Mouse (Mus musculus) kidney, postnatal 0 days (tissue): ENCODE results near the gene Fbxl18. TPM values are rescaled to one million over a fixed set of nuclear protein-coding genes. Genes with fewer than 3 reads are reported as not detected.

ENCODE experiments used
- ATAC-seq: fragments of 200-750 bp; cut with Nextera tagmentation; replicated peaks from 2 replicates; pipeline ENCODE4 v1.8.0; 2017; ENCODE audit warnings: low read depth, moderate number of reproducible peaks, moderate TSS enrichment, moderate library complexity; ENCODE audit not compliant: low FRiP score
- DNase-seq: peaks from one replicate; pipeline ENCODE4 v3.0.0-alpha.2; 2016; ENCODE audit warnings: low spot score
- H3K27ac ChIP-seq: fragments of 300-500 bp; sonication (generic); 2 replicates; pipeline ENCODE4 v1.5.1; 2014; ENCODE audit warnings: mild to moderate bottlenecking
- H3K27me3 ChIP-seq: fragments of 300-500 bp; sonication (generic); 2 replicates; pipeline ENCODE4 v1.6.1; 2014; ENCODE audit warnings: low read length, mixed read lengths; ENCODE audit not compliant: insufficient read depth
- H3K36me3 ChIP-seq: fragments of 300-500 bp; sonication (generic); 2 replicates; pipeline ENCODE4 v1.6.1; 2014; ENCODE audit warnings: low read length, mixed read lengths; ENCODE audit not compliant: insufficient read depth
- H3K4me1 ChIP-seq: fragments of 300-500 bp; sonication (generic); replicated peaks from 2 replicates; pipeline ENCODE4 v1.6.1; 2014; ENCODE audit warnings: antibody characterized with exemption, low read length, mixed read lengths; ENCODE audit not compliant: insufficient read depth
- H3K4me2 ChIP-seq: fragments of 300-500 bp; sonication (generic); 2 replicates; pipeline ENCODE4 v1.6.1; 2014; ENCODE audit warnings: mild to moderate bottlenecking, low read length, moderate library complexity, mixed read lengths
- H3K4me3 ChIP-seq: fragments of 300-500 bp; sonication (generic); replicated peaks from 2 replicates; pipeline ENCODE4 v1.5.1; 2014; ENCODE audit warnings: low read depth, low read length
- H3K9ac ChIP-seq: fragments of 300-500 bp; sonication (generic); 2 replicates; pipeline ENCODE4 v1.6.1; 2014; ENCODE audit warnings: low read depth, low read length
- H3K9me3 ChIP-seq: fragments of 300-500 bp; sonication (generic); replicated peaks from 2 replicates; pipeline ENCODE4 v1.6.1; 2016; ENCODE audit warnings: low read length, inconsistent platforms, mixed read lengths
- CTCF ChIP-seq: IDR thresholded peaks from 2 replicates; pipeline ENCODE4 v1.5.1; 2016; ENCODE audit warnings: antibody characterized with exemption, low read depth, mild to moderate bottlenecking, moderate library complexity
- WGBS: fragments of 180-500 bp; shearing (Covaris S2); extraction: QIAGEN DNeasy Blood & Tissue Kit; methylation state at CpG from one replicate; pipeline ENCODE4 v1.1.7; 2014; 5-methylcytosine and 5-hydroxymethylcytosine counted together
- polyA plus RNA-seq: library from polyadenylated mRNA; unstranded; fragments of >200 nt; fragmentation: Nextera tagmentation; extraction: Ambion mirVana; gene quantifications from 2 replicates; pipeline ENCODE4 v1.2.1, GENCODE M21; 2015

Fbxl18 gene
- polyA plus RNA-seq, 1 experiment from 2014 or later, result 9.6 TPM

GRCm38 (mm10) chr5:142917402-142917801 lies 22.2 kb upstream of the Fbxl18 start:
- DNase-seq (no peak), ATAC-seq (no peak)
- H3K36me3 ChIP-seq, result no peaks in the 10 kb centered on the region
- no peak for TF ChIP-seq CTCF
- peaks cover 5% of the 10 kb centered on the region; the same call in 1 of the 2 replicates for H3K4me1 ChIP-seq
- 93% methylated on average over 8 of the region's 8 CpGs for WGBS
- no peak overlapping the region for H3K27ac ChIP-seq
- no peak overlapping the region for H3K9ac ChIP-seq
- H3K4me2 ChIP-seq, result no peak overlapping the region
- no peak overlapping the region for H3K4me3 ChIP-seq
- H3K9me3 ChIP-seq, result no peaks in the 10 kb centered on the region
- H3K27me3 ChIP-seq, result no peaks in the 10 kb centered on the region

- whole genome bisulfite sequencing, result 70% methylated on average over 7 of the region's 7 CpGs
- Histone ChIP-seq H3K4me2 (no peak overlapping the region), H3K4me1 (peaks cover 5% of the 10 kb centered on the region; the same call in 1 of the 2 replicates), H3K36me3 (no peaks in the 10 kb centered on the region), H3K27me3 (no peaks in the 10 kb centered on the region), H3K27ac (no peak overlapping the region), H3K4me3 (no peak overlapping the region), H3K9ac (no peak overlapping the region), H3K9me3 (no peaks in the 10 kb centered on the region)
- no peak for TF ChIP-seq CTCF
- DNase-seq (no peak), ATAC-seq (no peak)
Observed at GRCm38 (mm10) chr5:142916593-142916992, 21.4 kb upstream of the Fbxl18 start.

GRCm38 (mm10) chr5:142915231-142915630 lies 20.0 kb upstream of the Fbxl18 start:
- no peak overlapping the region for H3K4me3 ChIP-seq
- DNase-seq (no peak), ATAC-seq (no peak)
- WGBS, result 80% methylated on average over 11 of the region's 11 CpGs
- H3K36me3 ChIP-seq, result no peaks in the 10 kb centered on the region
- no peak overlapping the region for H3K9ac ChIP-seq
- TF ChIP-seq CTCF, result no peak
- no peak overlapping the region for H3K27ac ChIP-seq
- H3K4me2 ChIP-seq, result no peak overlapping the region
- no peaks in the 10 kb centered on the region for H3K27me3 ChIP-seq
- H3K9me3 ChIP-seq, result no peaks in the 10 kb centered on the region
- H3K4me1 ChIP-seq, result 0 out of 2 replicates have a peak, but pooled peaks cover 2% of the 10 kb centered on the region

GRCm38 (mm10) chr5:142912739-142913138 lies 17.5 kb upstream of the Fbxl18 start:
- Histone ChIP-seq H3K4me1 (peaks cover 26% of the 10 kb centered on the region), H3K4me3 (no peak overlapping the region), H3K9me3 (no peaks in the 10 kb centered on the region), H3K27me3 (no peaks in the 10 kb centered on the region), H3K36me3 (no peaks in the 10 kb centered on the region), H3K27ac (no peak overlapping the region), H3K4me2 (no peak overlapping the region), H3K9ac (no peak overlapping the region)
- 72% methylated on average over 4 of the region's 4 CpGs for WGBS
- no peak for TF ChIP-seq CTCF
- ATAC-seq (no peak), DNase-seq (no peak)

GRCm38 (mm10) chr5:142912320-142912719 lies 17.1 kb upstream of the Fbxl18 start:
- H3K9ac ChIP-seq, result no peak overlapping the region
- no peak for TF ChIP-seq CTCF
- peaks cover 30% of the 10 kb centered on the region for H3K4me1 ChIP-seq
- DNase-seq (no peak), ATAC-seq (no peak)
- H3K9me3 ChIP-seq, result no peaks in the 10 kb centered on the region
- no peak overlapping the region for H3K27ac ChIP-seq
- H3K36me3 ChIP-seq, result no peaks in the 10 kb centered on the region
- WGBS, result 93% methylated on average over 3 of the region's 3 CpGs
- no peak overlapping the region for H3K4me3 ChIP-seq
- no peaks in the 10 kb centered on the region for H3K27me3 ChIP-seq
- H3K4me2 ChIP-seq, result no peak overlapping the region

- peaks cover 35% of the 10 kb centered on the region for H3K4me1 ChIP-seq
- WGBS, result 82% methylated on average over 2 of the region's 2 CpGs
- no peak overlapping the region for H3K4me2 ChIP-seq
- TF ChIP-seq CTCF, result no peak
- H3K9me3 ChIP-seq, result no peaks in the 10 kb centered on the region
- DNase-seq (no peak), ATAC-seq (no peak)
- H3K36me3 ChIP-seq, result no peaks in the 10 kb centered on the region
- H3K4me3 ChIP-seq, result no peak overlapping the region
- no peak overlapping the region for H3K27ac ChIP-seq
- H3K9ac ChIP-seq, result no peak overlapping the region
- no peaks in the 10 kb centered on the region for H3K27me3 ChIP-seq
Observed at GRCm38 (mm10) chr5:142911629-142912028, 16.4 kb upstream of the Fbxl18 start.
